Comparison of ENCODE assay signal across 23 mouse cellular contexts in genomic region chr4:141184426-141184825, GRCm38 (mm10). TPM values are rescaled to one million over a fixed set of nuclear protein-coding genes. Genes with fewer than 3 reads are reported as not detected.
"Had no signal": no experiment of that assay in that cellular context is flagged by ENCODE, and none has a peak within 500 bp of the region (broad histone marks: within the 10 kb centered on the region; RNA-seq: fewer than 3 reads in every experiment).

No protein-coding gene starts in this region.

- H3K4me3 ChIP-seq: heart, adult 2 months; heart, embryonic 13.5 days; heart, embryonic 15.5 days; hindbrain, embryonic 13.5 days; hindbrain, embryonic 15.5 days; kidney, embryonic 15.5 days; limb, embryonic 13.5 days; limb, embryonic 15.5 days; liver, embryonic 12.5 days had no signal

- DNase-seq: forebrain, postnatal 0 days; gastrocnemius, postnatal 14 days; gastrocnemius, postnatal 36 days; heart, adult 11 months; heart, adult 2 months; heart, postnatal 14 days; heart, postnatal 36 days; kidney, adult 18-20 months; layer of hippocampus, adult 9-11 months; layer of hippocampus, postnatal 36 days; left cerebral cortex, postnatal 4 days had no signal

- H3K27ac ChIP-seq: heart, adult 2 months; heart, embryonic 13.5 days; heart, embryonic 15.5 days; hindbrain, embryonic 13.5 days; hindbrain, embryonic 15.5 days; hindbrain, postnatal 0 days; kidney, embryonic 15.5 days; kidney, postnatal 0 days; limb, embryonic 13.5 days; liver, embryonic 12.5 days; liver, embryonic 14.5 days had no signal

RNA-seq across cellular contexts. Expression of gene Rsg1, which starts 29.3 kb away (rescaled TPM):
- total RNA-seq: gastrocnemius, postnatal 36 days had no signal

RNA-seq across cellular contexts. Expression of gene Arhgef19, which starts 54.9 kb away (rescaled TPM):
- total RNA-seq: hematopoietic stem cell, adult 5-6 weeks had no signal
